Mouse (Mus musculus) stomach, embryonic 14.5 days (tissue): ENCODE measurements at regions not wholly inside any gene's neighbourhood (a gene's known extent, or its start where the extent isn't known, plus 50 kb on each side); places are given as distances from the start of the nearest gene placed in this dataset.
"Not testable (repeated sequence)": the region's sequence is repeated elsewhere in the genome, so short reads cannot be mapped to it uniquely, and the experiment has no call there.

Source experiments
- ATAC-seq: fragments of 200-750 bp; cut with Nextera tagmentation; 2 replicates; pipeline ENCODE4 v1.8.0; 2017; ENCODE audit warnings: low read depth, moderate TSS enrichment; ENCODE audit not compliant: insufficient number of reproducible peaks, insufficient read depth, low FRiP score
- H3K27ac ChIP-seq: fragments of 300-500 bp; sonication (generic); 2 replicates; pipeline ENCODE4 v1.5.1; 2014; ENCODE audit warnings: mild to moderate bottlenecking, low read length, moderate library complexity, mixed read lengths
- H3K27me3 ChIP-seq: fragments of 300-500 bp; sonication (generic); 2 replicates; pipeline ENCODE4 v1.6.1; 2014; ENCODE audit warnings: low read length, control low read depth, mixed read lengths; ENCODE audit not compliant: control insufficient read depth, insufficient read depth
- H3K36me3 ChIP-seq: fragments of 300-500 bp; sonication (generic); 2 replicates; pipeline ENCODE4 v1.6.1; 2014; ENCODE audit warnings: mild to moderate bottlenecking, control low read depth, low read length, moderate library complexity, mixed read lengths; ENCODE audit not compliant: control insufficient read depth, insufficient read depth
- H3K4me1 ChIP-seq: fragments of 300-500 bp; sonication (generic); 2 replicates; pipeline ENCODE4 v1.6.1; 2014; ENCODE audit warnings: low read length, control low read depth, mixed read lengths; ENCODE audit not compliant: control insufficient read depth, insufficient read depth
- H3K4me2 ChIP-seq: fragments of 300-500 bp; sonication (generic); replicated peaks from 2 replicates; pipeline ENCODE4 v1.6.1; 2014; ENCODE audit warnings: low read depth, low read length, control low read depth
- H3K4me3 ChIP-seq: fragments of 300-500 bp; sonication (generic); 2 replicates; pipeline ENCODE4 v1.5.1; 2014; ENCODE audit warnings: low read depth, low read length, control low read depth
- H3K9ac ChIP-seq: fragments of 300-500 bp; sonication (generic); replicated peaks from 2 replicates; pipeline ENCODE4 v1.6.1; 2014; ENCODE audit warnings: low read depth, mild to moderate bottlenecking, control low read depth, low read length, moderate library complexity, mixed read lengths
- H3K9me3 ChIP-seq: fragments of 300-500 bp; sonication (generic); 2 replicates; pipeline ENCODE4 v1.6.1; 2016; ENCODE audit warnings: low read depth, low read length, control low read depth; ENCODE audit not compliant: control insufficient read depth
- WGBS: fragments of 180-500 bp; shearing (Covaris S2); extraction: QIAGEN DNeasy Blood & Tissue Kit; methylation state at CpG from one replicate; pipeline ENCODE4 v1.1.7; 2014; 5-methylcytosine and 5-hydroxymethylcytosine counted together

DNA sequence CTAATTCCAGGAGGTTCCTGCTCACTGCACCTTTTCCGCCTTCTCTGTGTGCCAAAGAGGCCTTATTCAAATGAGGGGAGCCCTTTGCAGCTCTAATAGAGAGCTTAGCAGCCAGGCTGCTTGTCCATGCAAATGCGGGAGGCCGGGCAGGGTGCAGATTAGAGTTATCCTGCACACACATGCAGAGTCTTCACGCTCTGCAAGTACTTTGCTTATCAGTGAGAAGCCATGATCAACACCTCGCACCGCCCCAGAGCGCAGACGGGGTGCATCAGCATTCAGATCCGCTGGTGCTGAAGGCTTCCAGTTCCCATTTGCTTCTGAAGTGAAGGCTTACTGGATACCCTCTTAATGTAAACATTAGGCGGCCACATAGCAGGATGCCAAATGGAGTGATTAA lies 131.1 kb upstream of the Irx2 start:
- H3K36me3 ChIP-seq: no peaks in the 10 kb centered on the region
- no peak overlapping the region for H3K9ac ChIP-seq
- no peak for ATAC-seq
- no peaks in the 10 kb centered on the region for H3K27me3 ChIP-seq
- H3K4me1 ChIP-seq: no peaks in the 10 kb centered on the region
- H3K4me2 ChIP-seq: no peak overlapping the region
- no peak overlapping the region for H3K27ac ChIP-seq
- WGBS: 11% methylated on average over 10 of the region's 10 CpGs
- H3K4me3 ChIP-seq: no peak overlapping the region
- H3K9me3 ChIP-seq: no peaks in the 10 kb centered on the region

DNA sequence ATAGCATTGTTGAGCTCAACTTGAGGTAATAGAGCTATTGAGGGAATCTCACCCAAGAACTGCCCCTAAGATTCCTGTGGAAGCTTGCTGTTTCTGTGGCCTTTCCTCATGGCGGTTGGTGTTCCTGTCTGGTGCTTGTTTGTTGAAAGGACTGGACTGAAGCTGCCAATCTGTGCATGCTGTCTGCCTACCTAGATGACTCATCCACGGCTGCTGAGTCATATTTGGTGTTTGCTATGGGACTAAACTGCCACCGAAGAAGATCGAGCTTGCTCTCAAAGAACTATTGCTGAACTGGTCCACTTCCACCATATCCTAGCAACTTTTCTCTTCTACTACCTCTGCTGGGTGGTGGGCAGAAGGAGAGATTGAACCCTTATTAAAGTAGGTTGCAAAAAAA lies 122.7 kb upstream of the Irx2 start:
- WGBS: 84% methylated on average over 4 of the region's 4 CpGs
- Histone ChIP-seq H3K36me3 (no peaks in the 10 kb centered on the region), H3K9ac (no peak overlapping the region), H3K27me3 (no peaks in the 10 kb centered on the region), H3K9me3 (no peaks in the 10 kb centered on the region), H3K4me1 (no peaks in the 10 kb centered on the region), H3K27ac (no peak overlapping the region), H3K4me2 (no peak overlapping the region), H3K4me3 (no peak overlapping the region)
- ATAC-seq: no peak

DNA sequence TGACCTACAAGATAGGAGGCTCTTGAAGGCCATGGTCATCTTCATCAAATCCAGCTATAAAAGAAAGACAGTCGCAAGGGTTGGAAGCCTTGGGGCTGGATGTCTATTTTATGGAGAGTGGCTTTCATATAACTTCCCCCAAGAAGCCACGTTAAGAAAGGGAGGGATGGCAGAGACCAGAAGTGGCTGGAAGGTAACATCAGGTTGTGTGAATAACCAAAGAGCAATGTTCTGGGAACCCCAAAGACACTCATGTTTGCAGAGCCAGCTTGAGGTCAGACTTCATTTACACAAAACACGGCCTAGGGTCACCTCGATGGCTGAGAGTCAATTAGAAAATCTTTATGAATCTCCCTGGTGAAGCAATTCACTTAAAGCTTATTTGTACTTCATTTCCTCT lies 90.0 kb upstream of the Irx2 start:
- Histone ChIP-seq H3K4me3 (no peak overlapping the region), H3K36me3 (no peaks in the 10 kb centered on the region), H3K9me3 (no peaks in the 10 kb centered on the region), H3K27ac (no peak overlapping the region), H3K4me1 (no peaks in the 10 kb centered on the region), H3K4me2 (no peak overlapping the region), H3K27me3 (no peaks in the 10 kb centered on the region), H3K9ac (no peak overlapping the region)
- ATAC-seq: no peak
- 74% methylated on average over 4 of the region's 4 CpGs for WGBS

DNA sequence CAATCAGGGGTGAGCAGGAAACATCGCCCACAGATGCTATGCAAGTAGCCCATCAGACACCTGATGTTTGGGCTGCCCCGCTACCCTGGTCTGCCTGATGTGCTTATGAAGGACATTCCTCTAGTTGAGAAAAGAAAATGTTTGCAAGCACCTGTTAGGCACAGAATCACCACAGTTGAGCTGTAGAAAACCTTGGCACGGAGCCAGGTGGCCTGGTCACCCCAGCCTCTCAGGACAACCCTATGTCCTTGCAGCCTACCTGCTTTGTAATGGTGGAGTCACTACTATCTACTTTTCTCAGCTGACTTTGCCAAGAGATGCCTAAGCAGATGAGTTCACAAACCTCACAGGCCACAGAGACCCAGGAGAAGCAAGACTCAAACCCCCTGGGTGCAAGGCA lies 86.9 kb upstream of the Irx2 start:
- Histone ChIP-seq H3K4me3 (no peak overlapping the region), H3K9ac (no peak overlapping the region), H3K27ac (no peak overlapping the region), H3K27me3 (no peaks in the 10 kb centered on the region), H3K36me3 (no peaks in the 10 kb centered on the region), H3K4me2 (no peak overlapping the region), H3K9me3 (no peaks in the 10 kb centered on the region), H3K4me1 (no peaks in the 10 kb centered on the region)
- whole genome bisulfite sequencing: 88% methylated on average over 3 of the region's 3 CpGs
- ATAC-seq: no peak

DNA sequence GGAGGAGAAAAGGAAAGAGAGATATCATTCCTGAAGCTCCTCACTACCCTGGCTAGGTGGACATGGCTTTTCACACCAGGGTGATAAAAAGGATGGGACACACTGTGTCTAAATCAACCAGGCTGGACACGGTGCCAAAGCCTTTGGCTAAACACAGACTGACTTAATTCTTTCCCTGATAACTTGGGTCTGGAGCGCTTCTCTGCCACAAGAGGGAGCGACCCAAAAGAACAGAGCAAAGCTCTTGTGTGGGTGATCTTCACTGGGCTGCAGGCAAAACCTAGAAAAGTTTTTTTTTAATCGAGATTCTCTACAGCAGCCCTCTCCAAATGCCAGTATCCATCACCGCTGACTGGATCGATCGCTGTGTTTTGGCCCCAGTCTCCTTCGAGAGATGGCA lies 70.7 kb upstream of the Irx2 start:
- Histone ChIP-seq H3K9me3 (no peaks in the 10 kb centered on the region), H3K27me3 (no peaks in the 10 kb centered on the region), H3K4me2 (no peak overlapping the region), H3K4me1 (no peaks in the 10 kb centered on the region), H3K4me3 (no peak overlapping the region), H3K27ac (no peak overlapping the region), H3K36me3 (no peaks in the 10 kb centered on the region), H3K9ac (no peak overlapping the region)
- ATAC-seq: no peak
- WGBS: 56% methylated on average over 8 of the region's 8 CpGs

DNA sequence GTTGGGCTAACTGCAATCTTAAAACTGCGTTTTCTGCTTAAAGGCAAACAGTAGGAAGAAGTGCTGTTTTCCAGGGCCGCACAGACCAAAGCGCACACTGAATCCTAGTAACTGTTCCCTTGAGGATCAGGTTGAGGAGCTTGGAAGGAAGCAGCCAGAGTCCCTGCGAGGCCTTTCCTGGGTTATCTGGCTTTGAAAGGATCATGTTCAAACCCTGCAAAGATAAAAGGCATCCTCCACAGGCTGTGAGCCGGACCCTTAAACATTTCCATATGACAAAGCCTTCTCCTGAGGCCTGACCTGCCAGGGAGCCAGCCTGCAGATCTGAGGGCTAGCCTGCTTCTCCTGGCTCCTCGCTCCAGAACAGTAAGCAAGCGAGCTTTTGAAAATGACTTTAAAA lies 56.7 kb upstream of the Irx2 start:
- Histone ChIP-seq H3K4me1 (no peaks in the 10 kb centered on the region), H3K36me3 (no peaks in the 10 kb centered on the region), H3K4me2 (no peak overlapping the region), H3K27me3 (no peaks in the 10 kb centered on the region), H3K4me3 (no peak overlapping the region), H3K27ac (no peak overlapping the region), H3K9me3 (no peaks in the 10 kb centered on the region), H3K9ac (no peak overlapping the region)
- no peak for ATAC-seq
- 46% methylated on average over 7 of the region's 7 CpGs for WGBS

DNA sequence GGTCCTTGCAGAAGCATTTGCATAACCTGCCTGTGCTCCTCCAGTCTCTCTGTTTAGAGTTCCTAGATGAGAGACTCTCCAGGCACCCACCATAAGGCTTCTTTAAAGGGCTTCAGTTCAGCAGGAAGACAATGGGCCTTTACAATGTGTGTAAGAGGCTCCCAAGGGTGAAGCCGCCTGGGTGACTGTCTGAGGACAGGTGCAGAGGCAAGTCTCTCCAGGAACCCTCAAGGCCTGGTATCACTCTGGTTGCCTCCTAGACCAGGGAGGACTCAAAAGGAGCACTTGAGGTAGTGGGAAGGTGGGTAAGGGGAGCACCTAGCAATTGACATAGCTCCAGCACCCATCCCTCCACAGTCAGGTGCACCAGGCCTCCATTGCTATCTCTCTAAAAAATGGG lies 55.8 kb upstream of the Irx2 start:
- no peaks in the 10 kb centered on the region for H3K4me1 ChIP-seq
- no peak overlapping the region for H3K4me2 ChIP-seq
- H3K27ac ChIP-seq: no peak overlapping the region
- WGBS: 69% methylated on average over 1 of the region's 1 CpGs
- no peaks in the 10 kb centered on the region for H3K27me3 ChIP-seq
- no peak overlapping the region for H3K4me3 ChIP-seq
- H3K9ac ChIP-seq: no peak overlapping the region
- no peak for ATAC-seq
- H3K9me3 ChIP-seq: no peaks in the 10 kb centered on the region
- no peaks in the 10 kb centered on the region for H3K36me3 ChIP-seq

DNA sequence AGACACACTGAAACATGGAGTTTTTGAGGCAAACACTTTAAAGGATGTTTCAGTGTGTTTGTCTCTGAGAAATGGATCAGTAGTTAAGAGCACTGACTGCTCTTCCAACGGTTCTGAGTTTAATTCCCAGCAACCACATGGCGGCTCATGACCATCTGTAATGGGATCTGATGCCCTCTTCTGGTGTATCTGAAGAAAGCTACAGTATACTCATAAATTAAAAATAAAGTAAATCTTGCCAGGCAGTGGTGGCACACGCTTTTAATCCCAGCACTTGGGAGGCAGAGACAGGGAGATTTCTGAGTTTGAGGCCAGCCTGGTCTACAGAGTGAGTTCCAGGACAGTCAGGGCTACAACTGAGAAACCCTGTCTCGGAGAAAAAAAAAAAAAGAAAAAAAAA lies 54.5 kb upstream of the Irx2 start:
- WGBS: 70% methylated on average over 4 of the region's 4 CpGs

DNA sequence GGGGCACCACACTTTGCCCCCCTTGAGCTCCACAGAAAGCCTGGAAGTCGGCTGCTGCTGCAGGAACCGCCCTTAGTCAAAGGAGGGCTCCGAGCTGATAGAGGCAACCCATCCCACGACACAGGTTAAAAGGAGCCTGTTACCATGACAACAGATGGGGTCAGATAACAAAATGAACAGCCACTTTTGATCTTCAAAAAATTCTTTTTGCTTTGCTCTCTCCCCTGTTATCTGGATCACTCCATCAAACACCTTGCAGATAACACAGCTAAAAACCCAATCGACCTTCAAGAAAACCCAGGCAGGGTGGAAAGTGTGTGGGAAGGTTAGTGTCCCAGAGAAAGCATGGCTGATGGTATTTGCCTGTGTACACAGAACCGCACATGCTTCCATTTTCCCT lies 52.1 kb upstream of the Irx2 start:
- ATAC-seq: no peak
- H3K4me3 ChIP-seq: no peak overlapping the region
- H3K36me3 ChIP-seq: no peaks in the 10 kb centered on the region
- WGBS: 17% methylated on average over 6 of the region's 6 CpGs
- H3K9me3 ChIP-seq: no peaks in the 10 kb centered on the region
- H3K9ac ChIP-seq: no peak overlapping the region
- no peaks in the 10 kb centered on the region for H3K4me1 ChIP-seq
- no peak overlapping the region for H3K27ac ChIP-seq
- no peak overlapping the region for H3K4me2 ChIP-seq
- H3K27me3 ChIP-seq: no peaks in the 10 kb centered on the region

More for the DNA sequence above, 54.5 kb upstream of the Irx2 start:
- not testable (repeated sequence) for H3K4me3 ChIP-seq, H3K9me3 ChIP-seq, H3K36me3 ChIP-seq, H3K27me3 ChIP-seq, ATAC-seq, H3K4me1 ChIP-seq, H3K27ac ChIP-seq, H3K4me2 ChIP-seq, H3K9ac ChIP-seq
